Mouse (Mus musculus) forebrain, embryonic 15.5 days (tissue): ENCODE data around the gene Negr1. TPM values are rescaled to one million over a fixed set of nuclear protein-coding genes. Genes with fewer than 3 reads are reported as not detected.

Experiments
- ATAC-seq: fragments of 200-750 bp; cut with Nextera tagmentation; replicated peaks from 2 replicates; pipeline ENCODE4 v1.8.0; 2017; ENCODE audit warnings: mild to moderate bottlenecking, moderate TSS enrichment, moderate library complexity
- H3K27ac ChIP-seq: fragments of 300-500 bp; sonication (generic); replicated peaks from 2 replicates; pipeline ENCODE4 v1.5.1; 2015; ENCODE audit warnings: mild to moderate bottlenecking, inconsistent platforms
- H3K27me3 ChIP-seq: fragments of 300-500 bp; sonication (generic); 2 replicates; pipeline ENCODE4 v1.6.1; 2015; ENCODE audit warnings: inconsistent platforms
- H3K36me3 ChIP-seq: fragments of 300-500 bp; sonication (generic); 2 replicates; pipeline ENCODE4 v1.6.1; 2015; ENCODE audit warnings: mild to moderate bottlenecking, inconsistent platforms
- H3K4me1 ChIP-seq: fragments of 300-500 bp; sonication (generic); 2 replicates; pipeline ENCODE4 v1.6.1; 2015; ENCODE audit warnings: inconsistent platforms
- H3K4me2 ChIP-seq: fragments of 300-500 bp; sonication (generic); replicated peaks from 2 replicates; pipeline ENCODE4 v1.6.1; 2015; ENCODE audit warnings: mild to moderate bottlenecking, inconsistent platforms
- H3K4me3 ChIP-seq: fragments of 300-500 bp; sonication (generic); 2 replicates; pipeline ENCODE4 v1.5.1; 2015; ENCODE audit warnings: mild to moderate bottlenecking, inconsistent platforms
- H3K9ac ChIP-seq: fragments of 300-500 bp; sonication (generic); replicated peaks from 2 replicates; pipeline ENCODE4 v1.6.1; 2015; ENCODE audit warnings: mild to moderate bottlenecking, inconsistent platforms
- H3K9me3 ChIP-seq: fragments of 300-500 bp; sonication (generic); 2 replicates; pipeline ENCODE4 v1.6.1; 2016; ENCODE audit warnings: inconsistent platforms
- WGBS: fragments of 180-500 bp; shearing (Covaris S2); methylation state at CpG from one replicate; pipeline ENCODE4 v1.1.7; 2015; ENCODE audit warnings: mixed read lengths; 5-methylcytosine and 5-hydroxymethylcytosine counted together
- polyA plus RNA-seq: library from polyadenylated mRNA; unstranded; fragments of >200 nt; fragmentation: Nextera tagmentation; extraction: Ambion mirVana; gene quantifications from 2 replicates; pipeline ENCODE4 v1.2.1, GENCODE M21; 2015

Negr1 gene
- polyA plus RNA-seq, 1 experiment from 2014 or later = 40.4 TPM

- no peak for ATAC-seq
Measured at GRCm38 (mm10) chr3:157190551-157190950, 629.0 kb downstream of the Negr1 start.

GRCm38 (mm10) chr3:157192021-157192420, 630.4 kb downstream of the Negr1 start:
- H3K4me3 ChIP-seq = no peak overlapping the region
- H3K4me2 ChIP-seq = no peak overlapping the region
- H3K27ac ChIP-seq = no peak overlapping the region
- no peaks in the 10 kb centered on the region for H3K36me3 ChIP-seq
- H3K4me1 ChIP-seq = peaks cover 4% of the 10 kb centered on the region; the same call in 1 of the 2 replicates
- no peaks in the 10 kb centered on the region for H3K9me3 ChIP-seq
- H3K9ac ChIP-seq = no peak overlapping the region
- no peaks in the 10 kb centered on the region for H3K27me3 ChIP-seq
- 67% methylated on average over 3 of the region's 3 CpGs for WGBS
- ATAC-seq = no peak

More at GRCm38 (mm10) chr3:157190551-157190950, 629.0 kb downstream of the Negr1 start:
- H3K4me3 ChIP-seq = no peak overlapping the region
- WGBS = 85% methylated on average over 3 of the region's 3 CpGs
- H3K36me3 ChIP-seq = no peaks in the 10 kb centered on the region
- H3K27me3 ChIP-seq = no peaks in the 10 kb centered on the region
- no peaks in the 10 kb centered on the region for H3K9me3 ChIP-seq
- no peak overlapping the region for H3K27ac ChIP-seq
- no peak overlapping the region for H3K4me2 ChIP-seq
- peaks cover 4% of the 10 kb centered on the region; the same call in 1 of the 2 replicates for H3K4me1 ChIP-seq
- no peak overlapping the region for H3K9ac ChIP-seq

GRCm38 (mm10) chr3:157193141-157193540, 631.5 kb downstream of the Negr1 start:
- Histone ChIP-seq H3K9me3 (no peaks in the 10 kb centered on the region), H3K4me3 (no peak overlapping the region), H3K36me3 (no peaks in the 10 kb centered on the region), H3K27ac (no peak overlapping the region), H3K4me1 (peaks cover 4% of the 10 kb centered on the region; the same call in 1 of the 2 replicates), H3K27me3 (no peaks in the 10 kb centered on the region), H3K4me2 (no peak overlapping the region), H3K9ac (no peak overlapping the region)
- WGBS = 92% methylated on average over 3 of the region's 3 CpGs
- no peak for ATAC-seq

- Histone ChIP-seq H3K9me3 (no peaks in the 10 kb centered on the region), H3K9ac (no peak overlapping the region), H3K4me3 (no peak overlapping the region), H3K27me3 (no peaks in the 10 kb centered on the region), H3K4me1 (no peaks in the 10 kb centered on the region), H3K27ac (no peak overlapping the region), H3K36me3 (no peaks in the 10 kb centered on the region), H3K4me2 (no peak overlapping the region)
- no peak for ATAC-seq
- WGBS = 86% methylated on average over 4 of the region's 4 CpGs
Measured at GRCm38 (mm10) chr3:157198659-157199058, 637.1 kb downstream of the Negr1 start.

GRCm38 (mm10) chr3:157201726-157202125, 640.1 kb downstream of the Negr1 start:
- ATAC-seq = 0 out of 2 replicates have a peak, but pooled peaks have one; percentile 15
- WGBS = 99% methylated on average over 2 of the region's 2 CpGs
- no peaks in the 10 kb centered on the region for H3K27me3 ChIP-seq

GRCm38 (mm10) chr3:157203573-157203972, 642.0 kb downstream of the Negr1 start:
- Histone ChIP-seq H3K27me3 (no peaks in the 10 kb centered on the region), H3K4me1 (no peaks in the 10 kb centered on the region), H3K9ac (no peak overlapping the region), H3K9me3 (no peaks in the 10 kb centered on the region), H3K4me3 (no peak overlapping the region), H3K36me3 (no peaks in the 10 kb centered on the region), H3K27ac (no peak overlapping the region), H3K4me2 (no peak overlapping the region)
- peak; percentile 76 for ATAC-seq
- 66% methylated on average over 8 of the region's 8 CpGs for WGBS

More at GRCm38 (mm10) chr3:157201726-157202125, 640.1 kb downstream of the Negr1 start:
- no peak overlapping the region for H3K4me3 ChIP-seq
- no peak overlapping the region for H3K4me2 ChIP-seq
- H3K9me3 ChIP-seq = no peaks in the 10 kb centered on the region
- H3K9ac ChIP-seq = no peak overlapping the region
- no peak overlapping the region for H3K27ac ChIP-seq
- no peaks in the 10 kb centered on the region for H3K4me1 ChIP-seq
- no peaks in the 10 kb centered on the region for H3K36me3 ChIP-seq

GRCm38 (mm10) chr3:157206752-157207151, 645.2 kb downstream of the Negr1 start:
- Histone ChIP-seq H3K4me3 (no peak overlapping the region), H3K36me3 (no peaks in the 10 kb centered on the region), H3K4me2 (no peak overlapping the region), H3K27me3 (no peaks in the 10 kb centered on the region), H3K4me1 (no peaks in the 10 kb centered on the region), H3K27ac (no peak overlapping the region), H3K9ac (no peak overlapping the region), H3K9me3 (no peaks in the 10 kb centered on the region)
- no peak for ATAC-seq
- 71% methylated on average over 3 of the region's 3 CpGs for WGBS

GRCm38 (mm10) chr3:157208966-157209365, 647.4 kb downstream of the Negr1 start:
- H3K4me1 ChIP-seq = no peaks in the 10 kb centered on the region
- H3K36me3 ChIP-seq = no peaks in the 10 kb centered on the region
- 12% methylated on average over 1 of the region's 1 CpGs for WGBS
- H3K9me3 ChIP-seq = no peaks in the 10 kb centered on the region
- no peak overlapping the region for H3K9ac ChIP-seq
- H3K4me2 ChIP-seq = no peak overlapping the region
- 0 out of 2 replicates have a peak, but pooled peaks have one; percentile 53 for ATAC-seq
- H3K27me3 ChIP-seq = no peaks in the 10 kb centered on the region
- H3K4me3 ChIP-seq = no peak overlapping the region
- H3K27ac ChIP-seq = no peak overlapping the region

- Histone ChIP-seq H3K4me1 (no peaks in the 10 kb centered on the region), H3K27me3 (no peaks in the 10 kb centered on the region), H3K9ac (no peak overlapping the region), H3K36me3 (no peaks in the 10 kb centered on the region), H3K27ac (no peak overlapping the region), H3K4me2 (no peak overlapping the region), H3K4me3 (no peak overlapping the region), H3K9me3 (no peaks in the 10 kb centered on the region)
- no peak for ATAC-seq
- WGBS = 91% methylated on average over 2 of the region's 2 CpGs
Measured at GRCm38 (mm10) chr3:157209386-157209785, 647.8 kb downstream of the Negr1 start.

- WGBS = 16% methylated on average over 5 of the region's 5 CpGs
- Histone ChIP-seq H3K9ac (no peak overlapping the region), H3K9me3 (no peaks in the 10 kb centered on the region), H3K36me3 (no peaks in the 10 kb centered on the region), H3K4me2 (no peak overlapping the region), H3K27me3 (no peaks in the 10 kb centered on the region), H3K4me3 (no peak overlapping the region), H3K27ac (peak overlapping the region; percentile 62), H3K4me1 (peaks cover 21% of the 10 kb centered on the region)
- ATAC-seq = peak; percentile 51
Measured at GRCm38 (mm10) chr3:157215937-157216719, 654.5 kb downstream of the Negr1 start.

- Histone ChIP-seq H3K4me2 (no peak overlapping the region), H3K4me3 (no peak overlapping the region), H3K4me1 (peaks cover 21% of the 10 kb centered on the region), H3K36me3 (no peaks in the 10 kb centered on the region), H3K27ac (peak overlapping the region; percentile 27; the same call in 1 of the 2 replicates), H3K9me3 (no peaks in the 10 kb centered on the region), H3K9ac (no peak overlapping the region), H3K27me3 (no peaks in the 10 kb centered on the region)
- WGBS = 22% methylated on average over 2 of the region's 2 CpGs
- ATAC-seq = peak; percentile 35; the same call in 1 of the 2 replicates
Measured at GRCm38 (mm10) chr3:157217794-157218193, 656.2 kb downstream of the Negr1 start.

- ATAC-seq = no peak
- WGBS = 30% methylated on average over 4 of the region's 4 CpGs
- H3K27ac ChIP-seq = no peak overlapping the region
Measured at GRCm38 (mm10) chr3:157224920-157225319, 663.3 kb downstream of the Negr1 start.

More at GRCm38 (mm10) chr3:157224920-157225319, 663.3 kb downstream of the Negr1 start:
- Histone ChIP-seq H3K36me3 (no peaks in the 10 kb centered on the region), H3K4me2 (no peak overlapping the region), H3K4me1 (no peaks in the 10 kb centered on the region), H3K9ac (no peak overlapping the region), H3K27me3 (no peaks in the 10 kb centered on the region), H3K9me3 (no peaks in the 10 kb centered on the region), H3K4me3 (no peak overlapping the region)
